Mouse (Mus musculus): ENCODE measurements around the gene Nkx2-4. TPM values are rescaled to one million over a fixed set of nuclear protein-coding genes. Genes with fewer than 3 reads are reported as not detected.

The Nkx2-4 gene
- polyA plus RNA-seq, 1 experiment from 2014 or later, result 0.30 TPM

GRCm38 (mm10) chr2:147074399-147074798, 10.8 kb downstream of the Nkx2-4 start:
- 93% methylated on average over 4 of the region's 4 CpGs for whole genome bisulfite sequencing
- Histone ChIP-seq H3K27ac (ENCODE audit: low read length) (no peak overlapping the region), H3K9me3 (replicated peaks; ENCODE audit: control insufficient read depth, low read length, poor library complexity, severe bottlenecking) (no peaks in the 10 kb centered on the region), H3K4me3 (ENCODE audit: low read depth, low read length) (no peak overlapping the region), H3K36me3 (ENCODE audit: control insufficient read depth, insufficient read depth, low read length) (peaks cover 6% of the 10 kb centered on the region; the same call in 1 of the 2 replicates), H3K4me1 (ENCODE audit: control insufficient read depth, insufficient read depth, low read length) (no peaks in the 10 kb centered on the region), H3K4me2 (ENCODE audit: low read length) (no peak overlapping the region), H3K27me3 (ENCODE audit: control insufficient read depth, insufficient read depth, low read depth, low read length) (peaks cover 7% of the 10 kb centered on the region), H3K9ac (ENCODE audit: low read depth, low read length) (no peak overlapping the region)
- ATAC-seq, result no peak

- no peak overlapping the region for H3K4me2 ChIP-seq (ENCODE audit: low read length)
- H3K27me3 ChIP-seq (ENCODE audit: control insufficient read depth, insufficient read depth, low read depth, low read length), result peaks cover 3% of the 10 kb centered on the region
- H3K4me1 ChIP-seq (ENCODE audit: control insufficient read depth, insufficient read depth, low read length), result no peaks in the 10 kb centered on the region
- ATAC-seq, result no peak
- H3K27ac ChIP-seq (ENCODE audit: low read length), result no peak overlapping the region
- WGBS, result 60% methylated on average over 2 of the region's 2 CpGs
- no peak overlapping the region for H3K4me3 ChIP-seq (ENCODE audit: low read depth, low read length)
- H3K9ac ChIP-seq (ENCODE audit: low read depth, low read length), result no peak overlapping the region
- H3K9me3 ChIP-seq (replicated peaks; ENCODE audit: control insufficient read depth, low read length, poor library complexity, severe bottlenecking), result no peaks in the 10 kb centered on the region
- peaks cover 6% of the 10 kb centered on the region; the same call in 1 of the 2 replicates for H3K36me3 ChIP-seq (ENCODE audit: control insufficient read depth, insufficient read depth, low read length)
These were observed 11.3 kb downstream of the Nkx2-4 start for GRCm38 (mm10) chr2:147073962-147074361.

- Histone ChIP-seq H3K4me1 (ENCODE audit: control insufficient read depth, insufficient read depth, low read length) (no peaks in the 10 kb centered on the region), H3K9ac (ENCODE audit: low read depth, low read length) (no peak overlapping the region), H3K27ac (ENCODE audit: low read length) (no peak overlapping the region), H3K9me3 (replicated peaks; ENCODE audit: control insufficient read depth, low read length, poor library complexity, severe bottlenecking) (no peaks in the 10 kb centered on the region), H3K27me3 (ENCODE audit: control insufficient read depth, insufficient read depth, low read depth, low read length) (no peaks in the 10 kb centered on the region), H3K4me2 (ENCODE audit: low read length) (no peak overlapping the region), H3K4me3 (ENCODE audit: low read depth, low read length) (no peak overlapping the region), H3K36me3 (ENCODE audit: control insufficient read depth, insufficient read depth, low read length) (peaks cover 3% of the 10 kb centered on the region; the same call in 1 of the 2 replicates)
- WGBS, result 84% methylated on average over 1 of the region's 1 CpGs
- no peak for ATAC-seq
These were observed 14.9 kb downstream of the Nkx2-4 start for GRCm38 (mm10) chr2:147070305-147070704.

GRCm38 (mm10) chr2:147069077-147069476, 16.2 kb downstream of the Nkx2-4 start:
- Histone ChIP-seq H3K27ac (ENCODE audit: low read length) (no peak overlapping the region), H3K4me1 (ENCODE audit: control insufficient read depth, insufficient read depth, low read length) (no peaks in the 10 kb centered on the region), H3K27me3 (ENCODE audit: control insufficient read depth, insufficient read depth, low read depth, low read length) (no peaks in the 10 kb centered on the region), H3K4me2 (ENCODE audit: low read length) (no peak overlapping the region), H3K36me3 (ENCODE audit: control insufficient read depth, insufficient read depth, low read length) (peaks cover 6% of the 10 kb centered on the region; the same call in 1 of the 2 replicates), H3K9ac (ENCODE audit: low read depth, low read length) (no peak overlapping the region), H3K4me3 (ENCODE audit: low read depth, low read length) (no peak overlapping the region), H3K9me3 (replicated peaks; ENCODE audit: control insufficient read depth, low read length, poor library complexity, severe bottlenecking) (no peaks in the 10 kb centered on the region)
- ATAC-seq, result no peak
- WGBS, result 18% methylated on average over 1 of the region's 1 CpGs

- no peaks in the 10 kb centered on the region for H3K27me3 ChIP-seq (ENCODE audit: control insufficient read depth, insufficient read depth, low read depth, low read length)
- H3K36me3 ChIP-seq (ENCODE audit: control insufficient read depth, insufficient read depth, low read length), result peaks cover 6% of the 10 kb centered on the region; the same call in 1 of the 2 replicates
- H3K9ac ChIP-seq (ENCODE audit: low read depth, low read length), result no peak overlapping the region
- H3K27ac ChIP-seq (ENCODE audit: low read length), result no peak overlapping the region
- WGBS, result 93% methylated on average over 1 of the region's 1 CpGs
- H3K4me2 ChIP-seq (ENCODE audit: low read length), result no peak overlapping the region
- H3K4me3 ChIP-seq (ENCODE audit: low read depth, low read length), result no peak overlapping the region
- no peaks in the 10 kb centered on the region for H3K9me3 ChIP-seq (replicated peaks; ENCODE audit: control insufficient read depth, low read length, poor library complexity, severe bottlenecking)
- H3K4me1 ChIP-seq (ENCODE audit: control insufficient read depth, insufficient read depth, low read length), result no peaks in the 10 kb centered on the region
- no peak for ATAC-seq
These were observed 17.6 kb downstream of the Nkx2-4 start for GRCm38 (mm10) chr2:147067480-147068246.

- Histone ChIP-seq H3K36me3 (ENCODE audit: control insufficient read depth, insufficient read depth, low read length) (peaks cover 22% of the 10 kb centered on the region), H3K27me3 (ENCODE audit: control insufficient read depth, insufficient read depth, low read depth, low read length) (no peaks in the 10 kb centered on the region), H3K9me3 (replicated peaks; ENCODE audit: control insufficient read depth, low read length, poor library complexity, severe bottlenecking) (no peaks in the 10 kb centered on the region), H3K4me3 (ENCODE audit: low read depth, low read length) (no peak overlapping the region), H3K9ac (ENCODE audit: low read depth, low read length) (no peak overlapping the region), H3K4me1 (ENCODE audit: control insufficient read depth, insufficient read depth, low read length) (no peaks in the 10 kb centered on the region), H3K4me2 (ENCODE audit: low read length) (no peak overlapping the region), H3K27ac (ENCODE audit: low read length) (no peak overlapping the region)
- 93% methylated on average over 2 of the region's 2 CpGs for WGBS
- no peak for ATAC-seq
These were observed 31.9 kb downstream of the Nkx2-4 start for GRCm38 (mm10) chr2:147053229-147053892.

GRCm38 (mm10) chr2:147047051-147047450, 38.2 kb downstream of the Nkx2-4 start:
- 87% methylated on average over 3 of the region's 3 CpGs for WGBS
- H3K36me3 ChIP-seq (ENCODE audit: control insufficient read depth, insufficient read depth, low read length), result peaks cover 23% of the 10 kb centered on the region

GRCm38 (mm10) chr2:147035864-147036263, 49.4 kb downstream of the Nkx2-4 start:
- peaks cover 10% of the 10 kb centered on the region for H3K36me3 ChIP-seq (ENCODE audit: control insufficient read depth, insufficient read depth, low read length)
- ATAC-seq, result no peak
- no peak overlapping the region for H3K9ac ChIP-seq (ENCODE audit: low read depth, low read length)
- H3K27me3 ChIP-seq (ENCODE audit: control insufficient read depth, insufficient read depth, low read depth, low read length), result no peaks in the 10 kb centered on the region
- WGBS, result 99% methylated on average over 2 of the region's 2 CpGs
- no peak overlapping the region for H3K27ac ChIP-seq (ENCODE audit: low read length)
- no peaks in the 10 kb centered on the region for H3K9me3 ChIP-seq (replicated peaks; ENCODE audit: control insufficient read depth, low read length, poor library complexity, severe bottlenecking)
- no peak overlapping the region for H3K4me3 ChIP-seq (ENCODE audit: low read depth, low read length)
- no peaks in the 10 kb centered on the region for H3K4me1 ChIP-seq (ENCODE audit: control insufficient read depth, insufficient read depth, low read length)
- H3K4me2 ChIP-seq (ENCODE audit: low read length), result no peak overlapping the region

More at GRCm38 (mm10) chr2:147047051-147047450, 38.2 kb downstream of the Nkx2-4 start:
- no peak overlapping the region for H3K4me3 ChIP-seq (ENCODE audit: low read depth, low read length)
- H3K27me3 ChIP-seq (ENCODE audit: control insufficient read depth, insufficient read depth, low read depth, low read length), result no peaks in the 10 kb centered on the region
- H3K9ac ChIP-seq (ENCODE audit: low read depth, low read length), result no peak overlapping the region
- no peaks in the 10 kb centered on the region for H3K9me3 ChIP-seq (replicated peaks; ENCODE audit: control insufficient read depth, low read length, poor library complexity, severe bottlenecking)
- ATAC-seq, result no peak
- H3K4me1 ChIP-seq (ENCODE audit: control insufficient read depth, insufficient read depth, low read length), result no peaks in the 10 kb centered on the region
- no peak overlapping the region for H3K27ac ChIP-seq (ENCODE audit: low read length)
- no peak overlapping the region for H3K4me2 ChIP-seq (ENCODE audit: low read length)

Measured in midbrain, embryonic 16.5 days (tissue).